Mouse (Mus musculus) heart, postnatal 0 days (tissue): ENCODE data around the gene Ptpn3. TPM values are rescaled to one million over a fixed set of nuclear protein-coding genes. Genes with fewer than 3 reads are reported as not detected.

ENCODE experiments used
- ATAC-seq: fragments of 200-750 bp; cut with Nextera tagmentation; 2 replicates; pipeline ENCODE4 v1.8.0; 2017; ENCODE audit warnings: low read depth, moderate number of reproducible peaks, moderate library complexity; ENCODE audit not compliant: insufficient read depth
- DNase-seq: peaks from one replicate; pipeline ENCODE4 v3.0.0-alpha.2; 2016; ENCODE audit warnings: low spot score
- H3K27ac ChIP-seq: fragments of 300-500 bp; sonication (generic); 2 replicates; pipeline ENCODE4 v1.5.1; 2014; ENCODE audit warnings: low read depth, mild to moderate bottlenecking
- H3K27me3 ChIP-seq: fragments of 300-500 bp; sonication (generic); 2 replicates; pipeline ENCODE4 v1.6.1; 2014; ENCODE audit warnings: low read length, mixed read lengths; ENCODE audit not compliant: control insufficient read depth, insufficient read depth
- H3K36me3 ChIP-seq: fragments of 300-500 bp; sonication (generic); replicated peaks from 2 replicates; pipeline ENCODE4 v1.6.1; 2014; ENCODE audit warnings: low read length, mixed read lengths; ENCODE audit not compliant: control insufficient read depth, insufficient read depth
- H3K4me1 ChIP-seq: fragments of 300-500 bp; sonication (generic); 2 replicates; pipeline ENCODE4 v1.6.1; 2014; ENCODE audit warnings: antibody characterized with exemption; ENCODE audit not compliant: control insufficient read depth, insufficient read depth
- H3K4me2 ChIP-seq: fragments of 300-500 bp; sonication (generic); 2 replicates; pipeline ENCODE4 v1.6.1; 2014; ENCODE audit warnings: low read depth, mild to moderate bottlenecking, low read length, moderate library complexity
- H3K4me3 ChIP-seq: fragments of 300-500 bp; sonication (generic); 2 replicates; pipeline ENCODE4 v1.5.1; 2014; ENCODE audit warnings: low read depth, low read length
- H3K9ac ChIP-seq: fragments of 300-500 bp; sonication (generic); replicated peaks from 2 replicates; pipeline ENCODE4 v1.6.1; 2014; ENCODE audit warnings: low read depth, low read length, mixed read lengths
- H3K9me3 ChIP-seq: fragments of 300-500 bp; sonication (generic); replicated peaks from 2 replicates; pipeline ENCODE4 v1.6.1; 2016; ENCODE audit warnings: low read length; ENCODE audit not compliant: control insufficient read depth
- CTCF ChIP-seq: IDR thresholded peaks from 2 replicates; pipeline ENCODE4 v1.5.1; 2016; ENCODE audit warnings: antibody characterized with exemption, control low read depth, low read depth
- EP300 ChIP-seq: IDR thresholded peaks from 2 replicates; pipeline ENCODE4 v1.6.1; 2016; ENCODE audit warnings: antibody characterized with exemption, low read depth
- WGBS: fragments of 180-500 bp; shearing (Covaris S2); extraction: QIAGEN DNeasy Blood & Tissue Kit; methylation state at CpG from one replicate; pipeline ENCODE4 v1.1.7; 2014; 5-methylcytosine and 5-hydroxymethylcytosine counted together
- polyA plus RNA-seq: library from polyadenylated mRNA; unstranded; fragments of >200 nt; fragmentation: Nextera tagmentation; extraction: Ambion mirVana; gene quantifications from 2 replicates; pipeline ENCODE4 v1.2.1, GENCODE M21; 2015
- total RNA-seq: library from RNA; depleted of rRNA; stranded (reverse); fragments of >200 nt; gene quantifications from 2 replicates; pipeline ENCODE4 v1.2.3, GENCODE M21; 2014; ENCODE audit warnings: low replicate concordance

Gene Ptpn3
- total and polyA plus RNA-seq, 2 experiments from 2014 or later, result 2.3 to 3.4 TPM

DNA sequence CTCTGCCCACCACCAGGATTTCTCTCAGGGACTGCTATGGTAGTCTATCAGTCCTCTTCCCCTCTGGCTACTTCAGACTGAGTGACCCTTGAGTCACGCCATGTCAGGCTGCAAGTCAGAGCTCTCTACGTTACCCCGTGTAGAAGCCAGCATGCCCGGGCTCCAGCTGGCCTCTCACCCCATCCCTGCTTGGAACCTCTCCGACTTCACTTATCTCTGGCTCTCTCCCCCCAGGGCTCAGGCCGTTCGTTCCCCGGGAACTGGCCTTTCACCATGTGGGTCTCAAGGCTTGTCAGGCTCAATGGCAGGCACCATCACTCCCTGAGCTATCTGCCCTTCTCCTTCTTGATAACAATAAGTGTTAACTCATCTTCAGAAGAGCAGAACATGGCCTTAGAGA is 33.3 kb downstream of the Ptpn3 start:
- Histone ChIP-seq H3K4me3 (no peak overlapping the region), H3K27ac (no peak overlapping the region), H3K9ac (no peak overlapping the region), H3K36me3 (no peaks in the 10 kb centered on the region), H3K4me1 (peaks cover 5% of the 10 kb centered on the region; the same call in 1 of the 2 replicates), H3K27me3 (no peaks in the 10 kb centered on the region), H3K4me2 (no peak overlapping the region), H3K9me3 (no peaks in the 10 kb centered on the region)
- TF ChIP-seq CTCF (no peak), EP300 (no peak)
- DNase-seq (no peak), ATAC-seq (no peak)
- 32% methylated on average over 8 of the region's 8 CpGs for WGBS

DNA sequence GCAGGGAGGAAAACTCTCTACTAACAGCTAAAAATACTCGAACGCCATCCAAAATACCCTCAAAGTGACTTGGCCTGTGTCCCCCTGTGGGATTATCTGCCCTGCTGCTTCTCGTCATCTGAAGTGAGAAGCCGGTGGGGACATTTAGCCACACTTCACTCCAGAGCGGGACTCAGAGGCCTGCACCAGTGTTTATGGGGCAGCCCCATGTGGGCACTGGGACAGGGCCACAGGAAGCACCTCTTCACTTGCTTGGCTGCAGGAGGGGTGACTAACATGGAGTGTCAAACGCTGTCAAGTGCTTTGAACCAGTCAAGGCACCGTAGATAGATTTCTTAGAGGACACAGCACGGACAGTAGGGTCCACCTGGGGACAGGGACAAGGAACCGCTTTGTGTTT is 35.2 kb downstream of the Ptpn3 start:
- Histone ChIP-seq H3K4me3 (no peak overlapping the region), H3K27ac (peak overlapping the region; percentile 9; the same call in 1 of the 2 replicates), H3K27me3 (no peaks in the 10 kb centered on the region), H3K9ac (no peak overlapping the region), H3K4me2 (no peak overlapping the region), H3K4me1 (peaks cover 5% of the 10 kb centered on the region; the same call in 1 of the 2 replicates), H3K36me3 (no peaks in the 10 kb centered on the region), H3K9me3 (no peaks in the 10 kb centered on the region)
- DNase-seq (no peak), ATAC-seq (peak; percentile 47; the same call in 1 of the 2 replicates)
- 41% methylated on average over 9 of the region's 9 CpGs for WGBS
- TF ChIP-seq EP300 (no peak), CTCF (no peak)

GRCm38 (mm10) chr4:57263695-57264094 is 37.9 kb downstream of the Ptpn3 start:
- no peaks in the 10 kb centered on the region for H3K9me3 ChIP-seq
- no peak for ATAC-seq
- TF ChIP-seq EP300, result no peak
- no peak for TF ChIP-seq CTCF

GRCm38 (mm10) chr4:57263061-57263685 is 38.5 kb downstream of the Ptpn3 start:
- Histone ChIP-seq H3K4me2 (no peak overlapping the region), H3K27me3 (no peaks in the 10 kb centered on the region)
- 77% methylated on average over 8 of the region's 8 CpGs for WGBS

More at GRCm38 (mm10) chr4:57263695-57264094, 37.9 kb downstream of the Ptpn3 start:
- no peak overlapping the region for H3K4me2 ChIP-seq
- no peak overlapping the region for H3K9ac ChIP-seq
- no peak overlapping the region for H3K4me3 ChIP-seq
- H3K36me3 ChIP-seq, result no peaks in the 10 kb centered on the region
- DNase-seq, result no peak
- WGBS, result 83% methylated on average over 7 of the region's 7 CpGs
- peaks cover 5% of the 10 kb centered on the region; the same call in 1 of the 2 replicates for H3K4me1 ChIP-seq
- no peak overlapping the region for H3K27ac ChIP-seq
- no peaks in the 10 kb centered on the region for H3K27me3 ChIP-seq

DNA sequence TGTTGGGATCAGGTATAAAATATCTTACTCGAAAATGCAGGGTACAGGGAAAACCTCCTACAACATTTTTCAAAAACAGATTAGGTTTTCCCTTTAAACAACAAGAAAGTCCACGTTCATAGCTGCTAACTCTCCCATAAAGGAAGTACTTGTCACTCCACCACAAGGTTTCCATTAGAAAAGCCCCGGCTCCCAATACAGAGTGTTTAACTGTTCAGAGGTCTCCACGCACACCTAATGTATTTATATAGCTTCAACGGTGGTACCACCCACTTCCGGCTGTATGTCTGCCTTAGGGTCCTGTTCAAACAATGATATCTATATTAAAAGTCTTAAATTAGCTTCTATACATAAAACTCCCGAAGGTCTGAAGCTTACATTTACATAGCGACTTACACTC is 39.2 kb downstream of the Ptpn3 start:
- Histone ChIP-seq H3K9me3 (no peaks in the 10 kb centered on the region), H3K4me1 (peaks cover 5% of the 10 kb centered on the region; the same call in 1 of the 2 replicates), H3K27me3 (no peaks in the 10 kb centered on the region), H3K4me3 (no peak overlapping the region), H3K9ac (no peak overlapping the region), H3K36me3 (no peaks in the 10 kb centered on the region), H3K27ac (no peak overlapping the region), H3K4me2 (no peak overlapping the region)
- ATAC-seq (no peak), DNase-seq (no peak)
- TF ChIP-seq EP300, result no peak
- no peak for TF ChIP-seq CTCF
- 75% methylated on average over 8 of the region's 8 CpGs for WGBS

More at GRCm38 (mm10) chr4:57263061-57263685, 38.5 kb downstream of the Ptpn3 start:
- Histone ChIP-seq H3K9ac (no peak overlapping the region), H3K4me1 (peaks cover 5% of the 10 kb centered on the region; the same call in 1 of the 2 replicates), H3K9me3 (no peaks in the 10 kb centered on the region), H3K36me3 (no peaks in the 10 kb centered on the region), H3K27ac (no peak overlapping the region), H3K4me3 (no peak overlapping the region)
- TF ChIP-seq EP300 (no peak), CTCF (peak; percentile 64)
- ATAC-seq (no peak), DNase-seq (peak; percentile 50)
